ENCODE assay signal across 8 mouse cellular contexts in genomic region chr10:95489653-95490052, GRCm38 (mm10). TPM values are rescaled to one million over a fixed set of nuclear protein-coding genes. Genes with fewer than 3 reads are reported as not detected.
A peak's percentile ranks its signal among the peaks of the same experiment; 100 is the strongest.
DNase-seq lines count a peak whose midpoint lies in the region; ATAC-seq and TF ChIP-seq lines count a peak whose summit lies in the region.

No protein-coding gene starts in this region.

- H3K9ac ChIP-seq in forebrain, embryonic 14.5 days (ENCODE audit: low read length) = no peak overlapping the region

- ATAC-seq in frontal cortex, adult (ENCODE audit: low TSS enrichment) = 0 out of 2 replicates have a peak, but pooled peaks have one; percentile 52
- ATAC-seq in inflammation-experienced regulatory T-cells, adult 6 months = no peak
- no peak for ATAC-seq in forebrain, embryonic 14.5 days

- peak; percentile 45 for TF ChIP-seq CTCF in lung, adult 2 months (IDR thresholded peaks at IDR 0.05; ENCODE audit: insufficient read depth, low read length)

- H3K36me3 ChIP-seq in forebrain, embryonic 14.5 days (ENCODE audit: control insufficient read depth, insufficient read depth, low read length) = peaks cover 86% of the 10 kb centered on the region

- no peak overlapping the region for H3K4me2 ChIP-seq in forebrain, embryonic 14.5 days (ENCODE audit: low read length)

- DNase-seq in frontal cortex, postnatal 14 days (ENCODE audit: low spot score in 2 of 2) = no peak
- peak; percentile 43 for DNase-seq in right cerebral cortex, postnatal 14 days
- DNase-seq in right cerebral cortex, postnatal 36 days (ENCODE audit: low spot score in 2 of 2) = no peak
- DNase-seq in adrenal gland, postnatal 10 days = peak; percentile 53
- DNase-seq in lung, adult 2 months = no peak
- no peak for DNase-seq in forebrain, embryonic 14.5 days (ENCODE audit: low spot score)

- H3K9me3 ChIP-seq in forebrain, embryonic 14.5 days (replicated peaks; ENCODE audit: control insufficient read depth, low read length) = no peaks in the 10 kb centered on the region

- 58% methylated on average over 2 of the region's 2 CpGs for WGBS in lung, adult 2 months
- WGBS in forebrain, embryonic 14.5 days = 88% methylated on average over 2 of the region's 2 CpGs

- H3K27ac ChIP-seq in forebrain, embryonic 14.5 days (ENCODE audit: low read depth, low read length) = no peak overlapping the region

- H3K27me3 ChIP-seq in forebrain, embryonic 14.5 days (replicated peaks; ENCODE audit: control insufficient read depth, insufficient read depth, low read length) = no peaks in the 10 kb centered on the region

- no peak for TF ChIP-seq POLR2A in lung, adult 2 months (IDR thresholded peaks at IDR 0.05; ENCODE audit: borderline replicate concordance, extremely low read depth, low read depth, low read length)

- no peaks in the 10 kb centered on the region for H3K4me1 ChIP-seq in lung, adult 2 months (ENCODE audit: control insufficient read depth, insufficient read depth, low read length)
- H3K4me1 ChIP-seq in forebrain, embryonic 14.5 days (ENCODE audit: control insufficient read depth, insufficient read depth, low read length) = no peaks in the 10 kb centered on the region

- no peak overlapping the region for H3K4me3 ChIP-seq in lung, adult 2 months (replicated peaks; ENCODE audit: extremely low read depth, low read depth, low read length)
- no peak overlapping the region for H3K4me3 ChIP-seq in forebrain, embryonic 14.5 days (ENCODE audit: low read depth, low read length)

RNA-seq across cellular contexts. Expression of gene Mrpl42, which starts 12.1 kb away (rescaled TPM):
- total RNA-seq in adrenal gland, postnatal 10 days (2021) = 100 to 1,000 TPM; 174 to 198 TPM
- 39.3 and 80.6 TPM in 2 replicates for polyA plus RNA-seq in lung, adult 2 months (2012; rRNA removed)
- polyA plus RNA-seq in inflammation-experienced regulatory T-cells, adult 6 months (2017; shearing (Covaris generic)) = 100 to 1,000 TPM; 164 to 240 (median 184) TPM
- 284 and 324 TPM in 2 replicates for polyA plus RNA-seq in forebrain, embryonic 14.5 days (2014; fragmentation: Nextera tagmentation; extraction: Ambion mirVana)

RNA-seq across cellular contexts. Expression of gene Ube2n, which starts 25.3 kb away (rescaled TPM):
- total RNA-seq in adrenal gland, postnatal 10 days (2021) = 100 to 1,000 TPM; 114 to 116 TPM
- 25.5 and 41.1 TPM in 2 replicates for polyA plus RNA-seq in lung, adult 2 months (2012; rRNA removed)
- polyA plus RNA-seq in inflammation-experienced regulatory T-cells, adult 6 months (2017; shearing (Covaris generic)) = 100 to 1,000 TPM; 280 to 438 (median 366) TPM
- polyA plus RNA-seq in forebrain, embryonic 14.5 days (2014; fragmentation: Nextera tagmentation; extraction: Ambion mirVana) = 423 and 444 TPM in 2 replicates

Comparison
In these comparisons a context has a peak if more than half of its experiments do, and no peak if none do; other contexts are left out.
1. DNase-seq: peak in right cerebral cortex, postnatal 14 days (single experiment) and adrenal gland, postnatal 10 days (single experiment); none in frontal cortex, postnatal 14 days (0 of 2), right cerebral cortex, postnatal 36 days (0 of 2), lung, adult 2 months (single experiment) and forebrain, embryonic 14.5 days (single experiment).